Mouse (Mus musculus): Measurements from ENCODE around the gene Rbm15. TPM values are rescaled to one million over a fixed set of nuclear protein-coding genes. Genes with fewer than 3 reads are reported as not detected.

Rbm15 gene
- polyA plus RNA-seq, 1 experiment from 2014 or later = 7.5 TPM

- peak; percentile 69 for DNase-seq (ENCODE audit: low spot score)
These were observed 1.1 kb downstream of the Rbm15 start for GRCm38 (mm10) chr3:107332127-107332959.

GRCm38 (mm10) chr3:107331746-107332126 lies 1.7 kb downstream of the Rbm15 start:
- H3K4me2 ChIP-seq (replicated peaks; ENCODE audit: low read depth, low read length) = peak overlapping the region; percentile 94
- H3K4me3 ChIP-seq (ENCODE audit: low read depth, low read length) = peak overlapping the region; percentile 97
- no peak overlapping the region for H3K27ac ChIP-seq (ENCODE audit: low read length)
- peaks cover 12% of the 10 kb centered on the region; the same call in 1 of the 2 replicates for H3K4me1 ChIP-seq (ENCODE audit: insufficient read depth, low read depth, low read length)
- ATAC-seq (no peak), DNase-seq (ENCODE audit: low spot score) (no peak)
- peak overlapping the region; percentile 90 for H3K9ac ChIP-seq (replicated peaks; ENCODE audit: low read depth)
- H3K27me3 ChIP-seq (replicated peaks; ENCODE audit: insufficient read depth, low read length) = no peaks in the 10 kb centered on the region
- H3K36me3 ChIP-seq (ENCODE audit: insufficient read depth, low read length) = no peaks in the 10 kb centered on the region
- WGBS = 16% methylated on average over 17 of the region's 17 CpGs
- no peak for TF ChIP-seq CTCF (IDR thresholded peaks at IDR 0.05)
- TF ChIP-seq EP300 (IDR thresholded peaks at IDR 0.05) = no peak
- H3K9me3 ChIP-seq (ENCODE audit: low read length) = no peaks in the 10 kb centered on the region

More at GRCm38 (mm10) chr3:107332127-107332959, 1.1 kb downstream of the Rbm15 start:
- peak overlapping the region; percentile 94 for H3K4me2 ChIP-seq (replicated peaks; ENCODE audit: low read depth, low read length)
- no peaks in the 10 kb centered on the region for H3K36me3 ChIP-seq (ENCODE audit: insufficient read depth, low read length)
- 0 out of 2 replicates have a peak, but pooled peaks have one; percentile 3 for ATAC-seq
- TF ChIP-seq EP300 (IDR thresholded peaks at IDR 0.05) = no peak
- TF ChIP-seq CTCF (IDR thresholded peaks at IDR 0.05) = no peak
- H3K9me3 ChIP-seq (ENCODE audit: low read length) = no peaks in the 10 kb centered on the region
- H3K27ac ChIP-seq (ENCODE audit: low read length) = peak overlapping the region; percentile 88
- H3K9ac ChIP-seq (replicated peaks; ENCODE audit: low read depth) = peak overlapping the region; percentile 90
- H3K4me1 ChIP-seq (ENCODE audit: insufficient read depth, low read depth, low read length) = peaks cover 12% of the 10 kb centered on the region; the same call in 1 of the 2 replicates
- peak overlapping the region; percentile 97 for H3K4me3 ChIP-seq (ENCODE audit: low read depth, low read length)
- under 1% methylated on average over 73 of the region's 75 CpGs for WGBS
- H3K27me3 ChIP-seq (replicated peaks; ENCODE audit: insufficient read depth, low read length) = no peaks in the 10 kb centered on the region

GRCm38 (mm10) chr3:107330503-107331424 lies 2.7 kb downstream of the Rbm15 start:
- DNase-seq (ENCODE audit: low spot score) = no peak
- H3K4me1 ChIP-seq (ENCODE audit: insufficient read depth, low read depth, low read length) = peaks cover 12% of the 10 kb centered on the region; the same call in 1 of the 2 replicates
- peaks cover 4% of the 10 kb centered on the region; the same call in 1 of the 2 replicates for H3K36me3 ChIP-seq (ENCODE audit: insufficient read depth, low read length)
- H3K4me3 ChIP-seq (ENCODE audit: low read depth, low read length) = no peak overlapping the region
- 46% methylated on average over 28 of the region's 28 CpGs for WGBS
- no peak overlapping the region for H3K9ac ChIP-seq (replicated peaks; ENCODE audit: low read depth)
- ATAC-seq = no peak
- no peaks in the 10 kb centered on the region for H3K27me3 ChIP-seq (replicated peaks; ENCODE audit: insufficient read depth, low read length)
- peak overlapping the region; percentile 94; the same call in 1 of the 2 replicates for H3K4me2 ChIP-seq (replicated peaks; ENCODE audit: low read depth, low read length)
- no peak for TF ChIP-seq EP300 (IDR thresholded peaks at IDR 0.05)
- TF ChIP-seq CTCF (IDR thresholded peaks at IDR 0.05) = no peak
- no peaks in the 10 kb centered on the region for H3K9me3 ChIP-seq (ENCODE audit: low read length)
- H3K27ac ChIP-seq (ENCODE audit: low read length) = no peak overlapping the region

DNA sequence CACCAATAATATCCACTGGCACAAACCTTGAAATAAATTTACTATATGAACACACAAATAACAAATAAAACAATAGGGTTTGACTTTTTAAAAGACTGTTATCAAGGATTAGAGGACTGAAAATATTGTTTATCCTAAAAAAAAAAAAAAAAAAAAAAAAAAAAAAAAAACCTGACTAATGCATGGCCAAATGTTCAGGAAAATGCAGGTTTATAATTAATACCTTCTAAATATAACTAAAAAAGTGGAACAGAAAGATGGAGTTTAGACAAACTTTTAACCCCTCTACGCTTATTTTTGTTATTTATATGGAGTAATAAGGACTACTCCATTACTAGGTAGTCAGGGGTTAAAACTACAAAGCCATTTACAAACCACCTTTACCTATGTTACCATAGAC lies 7.0 kb downstream of the Rbm15 start:
- Histone ChIP-seq H3K4me3 (ENCODE audit: low read depth, low read length) (no peak overlapping the region), H3K36me3 (ENCODE audit: insufficient read depth, low read length) (peaks cover 15% of the 10 kb centered on the region), H3K4me1 (ENCODE audit: insufficient read depth, low read depth, low read length) (peaks cover 10% of the 10 kb centered on the region; the same call in 1 of the 2 replicates), H3K9me3 (ENCODE audit: low read length) (no peaks in the 10 kb centered on the region), H3K9ac (replicated peaks; ENCODE audit: low read depth) (no peak overlapping the region), H3K27me3 (replicated peaks; ENCODE audit: insufficient read depth, low read length) (no peaks in the 10 kb centered on the region), H3K27ac (ENCODE audit: low read length) (no peak overlapping the region), H3K4me2 (replicated peaks; ENCODE audit: low read depth, low read length) (no peak overlapping the region)
- DNase-seq (ENCODE audit: low spot score) (no peak), ATAC-seq (no peak)
- TF ChIP-seq CTCF (IDR thresholded peaks at IDR 0.05) (no peak), EP300 (IDR thresholded peaks at IDR 0.05) (no peak)
- 98% methylated on average over 1 of the region's 1 CpGs for WGBS

- Histone ChIP-seq H3K4me3 (ENCODE audit: low read depth, low read length) (no peak overlapping the region), H3K9me3 (ENCODE audit: low read length) (no peaks in the 10 kb centered on the region), H3K4me1 (ENCODE audit: insufficient read depth, low read depth, low read length) (no peaks in the 10 kb centered on the region), H3K9ac (replicated peaks; ENCODE audit: low read depth) (no peak overlapping the region), H3K36me3 (ENCODE audit: insufficient read depth, low read length) (peaks cover 15% of the 10 kb centered on the region), H3K4me2 (replicated peaks; ENCODE audit: low read depth, low read length) (no peak overlapping the region), H3K27me3 (replicated peaks; ENCODE audit: insufficient read depth, low read length) (no peaks in the 10 kb centered on the region), H3K27ac (ENCODE audit: low read length) (no peak overlapping the region)
- no peak for ATAC-seq
- TF ChIP-seq CTCF (IDR thresholded peaks at IDR 0.05) (no peak), EP300 (IDR thresholded peaks at IDR 0.05) (no peak)
- no peak for DNase-seq (ENCODE audit: low spot score)
These were observed 11.7 kb downstream of the Rbm15 start for GRCm38 (mm10) chr3:107321776-107322175.

GRCm38 (mm10) chr3:107321141-107321540 lies 12.3 kb downstream of the Rbm15 start:
- Histone ChIP-seq H3K4me2 (replicated peaks; ENCODE audit: low read depth, low read length) (no peak overlapping the region), H3K27me3 (replicated peaks; ENCODE audit: insufficient read depth, low read length) (no peaks in the 10 kb centered on the region), H3K9ac (replicated peaks; ENCODE audit: low read depth) (no peak overlapping the region), H3K9me3 (ENCODE audit: low read length) (no peaks in the 10 kb centered on the region), H3K36me3 (ENCODE audit: insufficient read depth, low read length) (peaks cover 15% of the 10 kb centered on the region), H3K27ac (ENCODE audit: low read length) (no peak overlapping the region), H3K4me3 (ENCODE audit: low read depth, low read length) (no peak overlapping the region), H3K4me1 (ENCODE audit: insufficient read depth, low read depth, low read length) (no peaks in the 10 kb centered on the region)
- DNase-seq (ENCODE audit: low spot score) (no peak), ATAC-seq (no peak)
- WGBS = 83% methylated on average over 2 of the region's 2 CpGs
- TF ChIP-seq CTCF (IDR thresholded peaks at IDR 0.05) (no peak), EP300 (IDR thresholded peaks at IDR 0.05) (no peak)

Measured in lung, postnatal 0 days (tissue).